Mouse (Mus musculus) heart, embryonic 12.5 days (tissue): ENCODE measurements at regions not wholly inside any gene's neighbourhood (a gene's known extent, or its start where the extent isn't known, plus 50 kb on each side); places are given as distances from the start of the nearest gene placed in this dataset.
A peak's percentile ranks its signal among the peaks of the same experiment; 100 is the strongest.

Experiments used
- ATAC-seq: fragments of 200-750 bp; cut with Nextera tagmentation; 2 replicates; pipeline ENCODE4 v1.8.0; 2017; ENCODE audit warnings: moderate TSS enrichment, moderate library complexity; ENCODE audit not compliant: insufficient number of reproducible peaks, low FRiP score
- H3K27ac ChIP-seq: fragments of 300-500 bp; sonication (generic); 2 replicates; pipeline ENCODE4 v1.5.1; 2016; ENCODE audit warnings: mild to moderate bottlenecking, moderate library complexity; ENCODE audit not compliant: poor library complexity, severe bottlenecking
- H3K27me3 ChIP-seq: fragments of 300-500 bp; sonication (generic); replicated peaks from 2 replicates; pipeline ENCODE4 v1.6.1; 2016; ENCODE audit warnings: mild to moderate bottlenecking, moderate library complexity
- H3K36me3 ChIP-seq: fragments of 300-500 bp; sonication (generic); 2 replicates; pipeline ENCODE4 v1.6.1; 2016; ENCODE audit warnings: mild to moderate bottlenecking, moderate library complexity
- H3K4me1 ChIP-seq: fragments of 300-500 bp; sonication (generic); replicated peaks from 2 replicates; pipeline ENCODE4 v1.6.1; 2016; ENCODE audit warnings: mild to moderate bottlenecking
- H3K4me2 ChIP-seq: fragments of 300-500 bp; sonication (generic); 2 replicates; pipeline ENCODE4 v1.6.1; 2016; ENCODE audit warnings: mild to moderate bottlenecking, moderate library complexity
- H3K4me3 ChIP-seq: fragments of 300-500 bp; sonication (generic); 2 replicates; pipeline ENCODE4 v1.5.1; 2016; ENCODE audit warnings: mild to moderate bottlenecking
- H3K9ac ChIP-seq: fragments of 300-500 bp; sonication (generic); 2 replicates; pipeline ENCODE4 v1.6.1; 2016; ENCODE audit warnings: mild to moderate bottlenecking, moderate library complexity
- H3K9me3 ChIP-seq: fragments of 300-500 bp; sonication (generic); replicated peaks from 2 replicates; pipeline ENCODE4 v1.6.1; 2016; ENCODE audit warnings: mild to moderate bottlenecking, moderate library complexity
- WGBS: fragments of 180-500 bp; shearing (Covaris S2); methylation state at CpG from one replicate; pipeline ENCODE4 v1.1.7; 2016; 5-methylcytosine and 5-hydroxymethylcytosine counted together

- Histone ChIP-seq H3K4me1 (peaks cover 10% of the 10 kb centered on the region), H3K9me3 (no peaks in the 10 kb centered on the region), H3K4me2 (no peak overlapping the region), H3K36me3 (no peaks in the 10 kb centered on the region), H3K9ac (no peak overlapping the region), H3K4me3 (no peak overlapping the region), H3K27ac (no peak overlapping the region), H3K27me3 (no peaks in the 10 kb centered on the region)
- no peak; the same call in 1 of the 2 replicates for ATAC-seq
- WGBS, result 70% methylated on average over 12 of the region's 12 CpGs
Measured at GRCm38 (mm10) chr1:156997476-156998305, 58.3 kb upstream of the Ralgps2 start.

GRCm38 (mm10) chr1:156997033-156997432 is 57.6 kb upstream of the Ralgps2 start:
- Histone ChIP-seq H3K9me3 (no peaks in the 10 kb centered on the region), H3K4me2 (no peak overlapping the region), H3K9ac (no peak overlapping the region), H3K4me1 (peaks cover 10% of the 10 kb centered on the region), H3K4me3 (no peak overlapping the region), H3K27ac (no peak overlapping the region), H3K27me3 (no peaks in the 10 kb centered on the region), H3K36me3 (no peaks in the 10 kb centered on the region)
- WGBS, result 90% methylated on average over 10 of the region's 10 CpGs
- no peak for ATAC-seq

- ATAC-seq, result no peak
- no peak overlapping the region for H3K9ac ChIP-seq
- 90% methylated on average over 10 of the region's 10 CpGs for WGBS
Measured at GRCm38 (mm10) chr1:156996084-156996880, 56.9 kb upstream of the Ralgps2 start.

GRCm38 (mm10) chr1:156995180-156995951 is 55.9 kb upstream of the Ralgps2 start:
- H3K9me3 ChIP-seq, result no peaks in the 10 kb centered on the region
- no peak for ATAC-seq
- 74% methylated on average over 7 of the region's 7 CpGs for WGBS
- H3K36me3 ChIP-seq, result no peaks in the 10 kb centered on the region
- H3K9ac ChIP-seq, result no peak overlapping the region
- no peak overlapping the region for H3K27ac ChIP-seq
- H3K4me2 ChIP-seq, result no peak overlapping the region
- H3K27me3 ChIP-seq, result no peaks in the 10 kb centered on the region
- no peak overlapping the region for H3K4me3 ChIP-seq
- H3K4me1 ChIP-seq, result peaks cover 10% of the 10 kb centered on the region

More at GRCm38 (mm10) chr1:156996084-156996880, 56.9 kb upstream of the Ralgps2 start:
- Histone ChIP-seq H3K4me1 (peaks cover 10% of the 10 kb centered on the region), H3K9me3 (no peaks in the 10 kb centered on the region), H3K4me3 (no peak overlapping the region), H3K4me2 (no peak overlapping the region), H3K27me3 (no peaks in the 10 kb centered on the region), H3K27ac (no peak overlapping the region), H3K36me3 (no peaks in the 10 kb centered on the region)

- no peaks in the 10 kb centered on the region for H3K36me3 ChIP-seq
- no peaks in the 10 kb centered on the region for H3K9me3 ChIP-seq
- no peaks in the 10 kb centered on the region for H3K27me3 ChIP-seq
- ATAC-seq, result no peak
- H3K4me3 ChIP-seq, result no peak overlapping the region
- no peak overlapping the region for H3K27ac ChIP-seq
- no peak overlapping the region for H3K9ac ChIP-seq
- peaks cover 10% of the 10 kb centered on the region for H3K4me1 ChIP-seq
- WGBS, result 94% methylated on average over 2 of the region's 2 CpGs
- no peak overlapping the region for H3K4me2 ChIP-seq
Measured at GRCm38 (mm10) chr1:156994644-156995016, 55.2 kb upstream of the Ralgps2 start.

GRCm38 (mm10) chr1:156994005-156994643 is 54.7 kb upstream of the Ralgps2 start:
- Histone ChIP-seq H3K4me2 (no peak overlapping the region), H3K36me3 (no peaks in the 10 kb centered on the region), H3K27me3 (no peaks in the 10 kb centered on the region), H3K27ac (no peak overlapping the region), H3K9me3 (no peaks in the 10 kb centered on the region), H3K9ac (no peak overlapping the region), H3K4me1 (peaks cover 10% of the 10 kb centered on the region), H3K4me3 (no peak overlapping the region)
- ATAC-seq, result peak; percentile 67; the same call in 1 of the 2 replicates
- WGBS, result 64% methylated on average over 15 of the region's 15 CpGs

- ATAC-seq, result no peak
- Histone ChIP-seq H3K4me1 (peaks cover 10% of the 10 kb centered on the region), H3K9me3 (no peaks in the 10 kb centered on the region), H3K4me2 (no peak overlapping the region), H3K27ac (no peak overlapping the region), H3K4me3 (no peak overlapping the region), H3K36me3 (no peaks in the 10 kb centered on the region), H3K9ac (no peak overlapping the region), H3K27me3 (no peaks in the 10 kb centered on the region)
- WGBS, result 83% methylated on average over 3 of the region's 3 CpGs
Measured at GRCm38 (mm10) chr1:156993105-156993504, 53.7 kb upstream of the Ralgps2 start.

- ATAC-seq, result no peak
- Histone ChIP-seq H3K4me1 (peaks cover 12% of the 10 kb centered on the region), H3K27me3 (no peaks in the 10 kb centered on the region), H3K27ac (no peak overlapping the region), H3K9me3 (no peaks in the 10 kb centered on the region), H3K4me3 (no peak overlapping the region), H3K36me3 (no peaks in the 10 kb centered on the region), H3K9ac (no peak overlapping the region), H3K4me2 (no peak overlapping the region)
- 57% methylated on average over 2 of the region's 2 CpGs for WGBS
Measured at GRCm38 (mm10) chr1:156992536-156992935, 53.1 kb upstream of the Ralgps2 start.

GRCm38 (mm10) chr1:156990567-156991494 is 51.4 kb upstream of the Ralgps2 start:
- Histone ChIP-seq H3K36me3 (no peaks in the 10 kb centered on the region), H3K4me1 (peaks cover 25% of the 10 kb centered on the region), H3K27ac (no peak overlapping the region), H3K4me2 (no peak overlapping the region), H3K27me3 (no peaks in the 10 kb centered on the region), H3K9ac (no peak overlapping the region), H3K9me3 (no peaks in the 10 kb centered on the region), H3K4me3 (no peak overlapping the region)
- WGBS, result 74% methylated on average over 14 of the region's 14 CpGs
- ATAC-seq, result 0 out of 2 replicates have a peak, but pooled peaks have one; percentile 19

GRCm38 (mm10) chr1:156990112-156990511 is 50.7 kb upstream of the Ralgps2 start:
- no peak overlapping the region for H3K4me2 ChIP-seq
- no peak for ATAC-seq
- H3K4me3 ChIP-seq, result no peak overlapping the region
- WGBS, result 62% methylated on average over 9 of the region's 9 CpGs
- no peaks in the 10 kb centered on the region for H3K27me3 ChIP-seq
- no peaks in the 10 kb centered on the region for H3K36me3 ChIP-seq
- H3K9me3 ChIP-seq, result no peaks in the 10 kb centered on the region
- H3K9ac ChIP-seq, result no peak overlapping the region
- no peak overlapping the region for H3K27ac ChIP-seq
- peaks cover 24% of the 10 kb centered on the region for H3K4me1 ChIP-seq
